Mouse (Mus musculus) leukemia stem cell, adult 10-12 weeks (primary cell): ENCODE measurements around the gene Foxp4. TPM values are rescaled to one million over a fixed set of nuclear protein-coding genes. Genes with fewer than 3 reads are reported as not detected.

Source experiments
- polyA plus RNA-seq: library from polyadenylated mRNA; stranded (reverse); fragments of >175 nt; gene quantifications from 2 replicates; pipeline ENCODE4 v1.2.3, GENCODE M21; 2012; ENCODE audit warnings: low replicate concordance

Gene Foxp4
- polyA plus RNA-seq, result 121 and 191 TPM in 2 replicates

DNA sequence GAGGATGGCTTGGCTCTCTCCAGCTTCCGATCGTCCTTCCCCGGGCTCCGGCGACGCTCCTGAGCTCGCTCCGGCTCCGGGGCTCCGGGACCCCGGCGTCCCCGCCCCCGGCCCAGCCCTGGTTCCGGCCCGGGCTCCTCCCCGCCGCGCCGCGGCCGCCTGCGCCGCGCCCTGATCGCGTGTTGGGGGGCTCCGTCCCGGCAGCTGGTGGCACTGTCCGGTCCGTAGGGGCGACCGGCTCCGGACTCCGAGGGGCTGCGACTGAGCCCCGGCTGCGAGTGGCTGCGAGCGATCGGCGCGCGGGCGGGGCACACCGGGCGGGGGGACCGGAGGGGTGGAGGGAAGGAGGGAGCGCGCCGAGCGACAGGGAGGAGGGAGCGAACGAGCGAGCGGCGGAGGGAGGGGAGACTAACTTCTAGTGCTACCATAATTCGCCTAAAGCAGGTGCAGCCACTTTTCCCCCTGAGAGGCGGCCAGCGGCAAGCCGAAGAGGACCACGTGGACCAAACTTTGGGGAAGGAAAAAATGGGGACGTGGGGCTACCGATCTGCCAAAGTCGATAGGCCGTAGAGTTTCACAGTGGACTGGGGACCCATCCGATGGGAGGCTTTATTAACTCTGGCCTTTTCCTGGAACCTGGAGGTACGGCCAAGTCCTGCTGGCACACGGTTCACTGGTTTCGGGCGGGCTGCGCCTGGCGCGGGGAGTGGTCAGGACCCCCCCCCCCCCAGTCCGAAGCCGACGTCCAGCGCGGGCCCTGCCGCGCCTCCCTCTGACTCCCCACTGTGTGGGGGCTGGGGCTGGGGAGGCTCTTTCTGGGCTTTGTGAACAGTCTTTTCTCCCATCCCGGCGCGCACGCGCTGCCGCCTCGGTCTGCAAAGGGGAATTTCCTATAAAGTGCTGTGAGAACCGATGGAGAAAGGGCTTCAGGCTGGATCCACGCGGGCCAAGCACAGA is at the start of gene Foxp4:
Gene Foxp4, minus strand, starts transcription at position 263 of the 957 bp plus-strand sequence.

DNA sequence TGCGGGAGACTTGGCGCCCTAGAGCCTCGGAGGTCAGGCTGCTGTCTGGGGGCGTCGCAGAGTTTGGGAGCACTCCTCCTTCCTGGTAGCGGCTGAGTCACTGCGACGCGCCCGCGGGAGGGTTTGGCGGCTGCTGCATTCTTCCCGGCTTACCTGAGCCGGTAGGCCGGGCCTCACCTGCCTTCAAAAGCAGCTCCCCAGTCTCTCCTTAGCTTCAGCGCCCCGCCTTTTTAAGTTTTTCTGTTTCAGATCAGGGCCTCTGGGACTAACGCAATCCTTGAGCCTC is 90.0 kb downstream of the Foxp4 start, which contains the start of gene Mdfi:
Gene Mdfi, minus strand, starts transcription at position 210 of the 286 bp plus-strand sequence.

Other genes with a start within 250 kb of the Foxp4 start
- gene Tomm6, start 236.3 kb downstream of the Foxp4 start, polyA plus RNA-seq, result 55.9 and 90.9 TPM in 2 replicates
- 2.4 and 5.0 TPM in 2 replicates for gene Frs3, start 235.6 kb downstream of the Foxp4 start, polyA plus RNA-seq
- 0.21 TPM in 1 of 2 replicates, not detected in the other for gene Gm21981, start 230.2 kb downstream of the Foxp4 start, polyA plus RNA-seq
- 0.97 and 1.7 TPM in 2 replicates for gene Prickle4, start 229.9 kb downstream of the Foxp4 start, polyA plus RNA-seq
- not detected in 2 replicates for gene Pgc, start 197.8 kb downstream of the Foxp4 start, polyA plus RNA-seq
- gene Tfeb, start 187.6 kb downstream of the Foxp4 start, polyA plus RNA-seq, result 90.8 and 139 TPM in 2 replicates
- gene Mdfi, start 90.0 kb downstream of the Foxp4 start, polyA plus RNA-seq, result 1.0 and 1.4 TPM in 2 replicates
- not detected in 2 replicates for gene 1700122O11Rik, start 113.6 kb upstream of the Foxp4 start, polyA plus RNA-seq
- not detected in 2 replicates for gene 1700067P10Rik, start 164.7 kb upstream of the Foxp4 start, polyA plus RNA-seq
- not detected in 2 replicates for gene 9830107B12Rik, start 221.6 kb upstream of the Foxp4 start, polyA plus RNA-seq
- 0.17 TPM in 1 of 2 replicates, not detected in the other for gene A530064D06Rik, start 242.6 kb upstream of the Foxp4 start, polyA plus RNA-seq